9 mouse cellular contexts compared by ENCODE assay signal in genomic region chr12:105584851-105585250, GRCm38 (mm10). TPM values are rescaled to one million over a fixed set of nuclear protein-coding genes. Genes with fewer than 3 reads are reported as not detected.
DNase-seq lines count a peak whose midpoint lies in the region; ATAC-seq and TF ChIP-seq lines count a peak whose summit lies in the region.
"Had no signal": no experiment of that assay in that cellular context is flagged by ENCODE, and none has a peak within 500 bp of the region (broad histone marks: within the 10 kb centered on the region; RNA-seq: fewer than 3 reads in every experiment).

No protein-coding gene starts in this region.

- H3K27me3 ChIP-seq in embryonic facial prominence, embryonic 10.5 days (replicated peaks; ENCODE audit: low read depth, poor library complexity, severe bottlenecking): peaks cover 6% of the 10 kb centered on the region; the same call in 1 of the 2 replicates
- no peaks in the 10 kb centered on the region for H3K27me3 ChIP-seq in heart, embryonic 10.5 days (ENCODE audit: insufficient read depth, poor library complexity, severe bottlenecking)
- peaks cover 3% of the 10 kb centered on the region for H3K27me3 ChIP-seq in kidney, embryonic 15.5 days
- H3K27me3 ChIP-seq in liver, adult 2 months (ENCODE audit: control insufficient read depth, insufficient read depth, low read length): no peaks in the 10 kb centered on the region
- H3K27me3 ChIP-seq: embryonic facial prominence, embryonic 12.5 days had no signal

- peak; percentile 95 for TF ChIP-seq CTCF in liver, adult 2 months (IDR thresholded peaks at IDR 0.05; ENCODE audit: low read depth, low read length)

- 0 out of 2 replicates have a peak overlapping the region, but pooled peaks have one; percentile 32 for H3K27ac ChIP-seq in embryonic facial prominence, embryonic 10.5 days (replicated peaks)
- peak overlapping the region; percentile 4; the same call in 1 of the 2 replicates for H3K27ac ChIP-seq in heart, embryonic 10.5 days
- H3K27ac ChIP-seq in kidney, embryonic 15.5 days: no peak overlapping the region
- no peak overlapping the region for H3K27ac ChIP-seq in liver, adult 2 months (replicated peaks; ENCODE audit: insufficient read depth, low read depth, low read length)
- H3K27ac ChIP-seq: embryonic facial prominence, embryonic 12.5 days had no signal

- TF ChIP-seq POLR2A in liver, adult 2 months (IDR thresholded peaks at IDR 0.05; ENCODE audit: extremely low read depth, insufficient read depth, low read length): no peak

- no peaks in the 10 kb centered on the region for H3K36me3 ChIP-seq in embryonic facial prominence, embryonic 10.5 days (replicated peaks)
- no peaks in the 10 kb centered on the region for H3K36me3 ChIP-seq in heart, embryonic 10.5 days
- no peaks in the 10 kb centered on the region for H3K36me3 ChIP-seq in kidney, embryonic 15.5 days
- H3K36me3 ChIP-seq in liver, adult 2 months (ENCODE audit: control insufficient read depth, insufficient read depth, low read length): no peaks in the 10 kb centered on the region
- H3K36me3 ChIP-seq: embryonic facial prominence, embryonic 12.5 days had no signal

- H3K79me2 ChIP-seq in liver, adult 2 months (ENCODE audit: control insufficient read depth, insufficient read depth, low read length): no peaks in the 10 kb centered on the region

- no peaks in the 10 kb centered on the region for H3K9me3 ChIP-seq in embryonic facial prominence, embryonic 10.5 days
- H3K9me3 ChIP-seq in heart, embryonic 10.5 days: no peaks in the 10 kb centered on the region
- no peaks in the 10 kb centered on the region for H3K9me3 ChIP-seq in kidney, embryonic 15.5 days (replicated peaks)
- H3K9me3 ChIP-seq: embryonic facial prominence, embryonic 12.5 days had no signal

- H3K4me1 ChIP-seq in embryonic facial prominence, embryonic 10.5 days: peaks cover 53% of the 10 kb centered on the region
- H3K4me1 ChIP-seq in heart, embryonic 10.5 days: peaks cover 30% of the 10 kb centered on the region
- H3K4me1 ChIP-seq in kidney, embryonic 15.5 days: peaks cover 26% of the 10 kb centered on the region
- no peaks in the 10 kb centered on the region for H3K4me1 ChIP-seq in liver, adult 2 months (ENCODE audit: control insufficient read depth, insufficient read depth, low read length)

- peak; percentile 34; the same call in 1 of the 2 replicates for ATAC-seq in kidney, embryonic 15.5 days (replicated peaks; ENCODE audit: low FRiP score)

- WGBS in embryonic facial prominence, embryonic 10.5 days: 17% methylated on average over 12 of the region's 12 CpGs
- 14% methylated on average over 12 of the region's 12 CpGs for WGBS in heart, embryonic 10.5 days
- WGBS in kidney, embryonic 15.5 days: 15% methylated on average over 11 of the region's 12 CpGs
- WGBS in liver, adult 2 months: 9% methylated on average over 12 of the region's 12 CpGs

- H3K4me2 ChIP-seq in kidney, embryonic 15.5 days: no peak overlapping the region
- H3K4me2 ChIP-seq: embryonic facial prominence, embryonic 12.5 days had no signal

- H3K9ac ChIP-seq in kidney, embryonic 15.5 days: no peak overlapping the region
- no peak overlapping the region for H3K9ac ChIP-seq in liver, adult 2 months (ENCODE audit: low read depth, low read length)
- H3K9ac ChIP-seq: embryonic facial prominence, embryonic 12.5 days had no signal

- peak; percentile 1 for DNase-seq in 416B (ENCODE audit: low read depth)
- peak; percentile 92 for DNase-seq in adrenal gland, postnatal 14 days
- peak; percentile 86 for DNase-seq in embryonic facial prominence, embryonic 10.5 days (ENCODE audit: low spot score)
- peak; percentile 92 for DNase-seq in heart, embryonic 10.5 days (ENCODE audit: low spot score)
- peak; percentile 16 for DNase-seq in liver, adult 2 months (ENCODE audit: extremely low read depth, low read depth, low spot score)
- peak; percentile 81 for DNase-seq in neural tube, embryonic 10.5 days (ENCODE audit: extremely low spot score, low spot score)
- DNase-seq in testis, postnatal 14 days (ENCODE audit: low spot score): peak; percentile 67

- H3K4me3 ChIP-seq in embryonic facial prominence, embryonic 10.5 days: no peak overlapping the region
- H3K4me3 ChIP-seq in heart, embryonic 10.5 days: no peak overlapping the region
- no peak overlapping the region for H3K4me3 ChIP-seq in kidney, embryonic 15.5 days (replicated peaks)
- no peak overlapping the region for H3K4me3 ChIP-seq in liver, adult 2 months (ENCODE audit: insufficient read depth, low read depth, low read length)
- H3K4me3 ChIP-seq: embryonic facial prominence, embryonic 12.5 days had no signal

RNA-seq across cellular contexts. Expression of gene Bdkrb1, which starts 18.0 kb away (rescaled TPM):
- 0.26 TPM in 1 of 2 replicates, not detected in the other for total RNA-seq in adrenal gland, postnatal 14 days (2021)
- 0.11 and 0.15 TPM in 2 replicates for polyA plus RNA-seq in embryonic facial prominence, embryonic 10.5 days (2016; fragmentation: Nextera tagmentation; extraction: Ambion mirVana)
- 0.22 TPM in 1 of 2 replicates, not detected in the other for polyA plus RNA-seq in heart, embryonic 10.5 days (2016; fragmentation: Nextera tagmentation; extraction: Ambion mirVana)
- 0.12 TPM in 1 of 2 replicates, not detected in the other for polyA plus RNA-seq in kidney, embryonic 15.5 days (2015; fragmentation: Nextera tagmentation; extraction: Ambion mirVana)
- total RNA-seq in liver, adult 2 months (2014; rRNA removed): not detected in 2 replicates
- not detected in 2 replicates for polyA plus RNA-seq in liver, adult 2 months (2012; rRNA removed)
- polyA plus RNA-seq: embryonic facial prominence, embryonic 12.5 days had no signal

RNA-seq across cellular contexts. Expression of gene Bdkrb2, which starts 21.8 kb away (rescaled TPM):
- total RNA-seq in adrenal gland, postnatal 14 days (2021): 10.0 and 11.9 TPM in 2 replicates
- 0.53 and 0.82 TPM in 2 replicates for polyA plus RNA-seq in embryonic facial prominence, embryonic 10.5 days (2016; fragmentation: Nextera tagmentation; extraction: Ambion mirVana)
- polyA plus RNA-seq in heart, embryonic 10.5 days (2016; fragmentation: Nextera tagmentation; extraction: Ambion mirVana): 1.4 and 2.4 TPM in 2 replicates
- 1.1 and 1.6 TPM in 2 replicates for polyA plus RNA-seq in kidney, embryonic 15.5 days (2015; fragmentation: Nextera tagmentation; extraction: Ambion mirVana)
- 0.09 and 0.13 TPM in 2 replicates for total RNA-seq in liver, adult 2 months (2014; rRNA removed)
- polyA plus RNA-seq in liver, adult 2 months (2012; rRNA removed): 0.06 TPM in 1 of 2 replicates, not detected in the other

Comparison
In these comparisons a context has a peak if more than half of its experiments do, and no peak if none do; other contexts are left out.
1. DNase-seq: peak in every context shown above with its lines; median percentile 92 in adrenal gland, postnatal 14 days; 92 in heart, embryonic 10.5 days; 86 in embryonic facial prominence, embryonic 10.5 days; 81 in neural tube, embryonic 10.5 days; 67 in testis, postnatal 14 days; 16 in liver, adult 2 months; 1 in 416B.
2. H3K27ac ChIP-seq: peak in embryonic facial prominence, embryonic 10.5 days (single experiment) and heart, embryonic 10.5 days (single experiment); none in kidney, embryonic 15.5 days (single experiment) and liver, adult 2 months (single experiment).